Comparison of ENCODE assay signal across 19 mouse cellular contexts in the genomic region with DNA sequence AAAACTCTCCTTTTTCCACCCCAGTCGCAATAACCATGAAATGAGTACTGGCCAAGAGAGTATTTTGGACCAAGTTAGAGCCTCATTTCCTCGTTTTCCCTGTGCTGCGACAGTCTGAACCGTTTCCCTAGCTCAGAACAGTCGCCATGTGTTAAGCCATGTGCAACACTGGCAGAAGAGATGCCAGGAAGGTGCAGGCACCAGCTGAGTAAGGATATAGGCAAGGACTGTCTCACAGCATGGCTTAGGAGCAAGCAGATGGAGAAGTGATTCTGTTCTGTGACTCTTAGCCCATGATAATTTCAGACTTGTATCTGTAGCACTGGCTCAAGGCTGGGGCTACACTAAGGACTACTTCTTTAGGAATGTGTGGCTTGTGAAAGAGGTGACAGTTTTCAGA.
DNase-seq lines count a peak whose midpoint lies in the region; ATAC-seq and TF ChIP-seq lines count a peak whose summit lies in the region.
"Had no signal": no experiment of that assay in that cellular context is flagged by ENCODE, and none has a peak within 500 bp of the region (broad histone marks: within the 10 kb centered on the region; RNA-seq: fewer than 3 reads in every experiment).

No protein-coding gene starts in this region.

- H3K27ac ChIP-seq in layer of hippocampus, adult 2 months = peak overlapping the region; percentile 59; the same call in 1 of the 2 replicates
- H3K27ac ChIP-seq: heart, embryonic 15.5 days; hindbrain, embryonic 14.5 days; midbrain, embryonic 12.5 days had no signal

- no peak for DNase-seq in cerebellum, postnatal 4 days (ENCODE audit: low spot score in 2 of 2)
- peak; percentile 45 to 55 for DNase-seq in layer of hippocampus, adult 2 months (ENCODE audit: low spot score in 2 of 2)
- no peak for DNase-seq in layer of hippocampus, postnatal 25 days (ENCODE audit: extremely low spot score in 1 of 2, low spot score in 1 of 2)
- DNase-seq in cerebellum, adult 11 months = peak; percentile 72
- DNase-seq in cerebellum, postnatal 25 days = peak; percentile 74 to 78
- no peak for DNase-seq in thymus, postnatal 14 days
- DNase-seq in heart, postnatal 25 days (ENCODE audit: low spot score) = no peak
- DNase-seq: adrenal gland, adult 8-10 months; kidney, adult 18-20 months; kidney, postnatal 25 days; liver; lung, adult 18-20 months; lung, postnatal 36 days; retina, postnatal 1 day had no signal

- ATAC-seq in cerebellum, adult (ENCODE audit: insufficient number of reproducible peaks, low FRiP score, low TSS enrichment) = peak; percentile 89

- no peak for TF ChIP-seq CTCF in layer of hippocampus, adult 2 months (conservative IDR thresholded peaks at IDR 0.05)

- no peak overlapping the region for H3K4me3 ChIP-seq in layer of hippocampus, adult 2 months
- H3K4me3 ChIP-seq: heart, embryonic 15.5 days; midbrain, embryonic 12.5 days; myocyte had no signal

- intact Hi-C loops in heart, postnatal 25 days (cut with DNase I) = no loop called here

Comparison
In these comparisons a context has a peak if more than half of its experiments do, and no peak if none do; other contexts are left out.
1. DNase-seq: peak in layer of hippocampus, adult 2 months (2 of 2), cerebellum, adult 11 months (single experiment) and cerebellum, postnatal 25 days (2 of 2); none in cerebellum, postnatal 4 days (0 of 2), layer of hippocampus, postnatal 25 days (0 of 2), thymus, postnatal 14 days (single experiment) and heart, postnatal 25 days (single experiment).